Mouse (Mus musculus): ENCODE data around the gene Alx3.

The Alx3 gene

GRCm38 (mm10) chr3:107582130-107582874, 12.5 kb upstream of the Alx3 start:
- in situ Hi-C loops (cut with MboI; ENCODE audit: low pct_unique_long_range_greater_than_20kb in 1 of 2, low sequenced_read_pairs in 2 of 2, unreplicated experiment in 1 of 2) = no loop called here

GRCm38 (mm10) chr3:107582875-107583767, 11.7 kb upstream of the Alx3 start:
- in situ Hi-C loops (cut with MboI; ENCODE audit: low pct_unique_long_range_greater_than_20kb in 1 of 2, low sequenced_read_pairs in 2 of 2, unreplicated experiment in 1 of 2) = no loop called here

- in situ Hi-C loops (cut with MboI; ENCODE audit: low pct_unique_long_range_greater_than_20kb in 1 of 2, low sequenced_read_pairs in 2 of 2, unreplicated experiment in 1 of 2) = no loop called here
These were observed 10.9 kb upstream of the Alx3 start for GRCm38 (mm10) chr3:107583893-107584292.

GRCm38 (mm10) chr3:107586504-107586903, 8.3 kb upstream of the Alx3 start:
- in situ Hi-C loops (cut with MboI; ENCODE audit: low pct_unique_long_range_greater_than_20kb in 1 of 2, low sequenced_read_pairs in 2 of 2, unreplicated experiment in 1 of 2) = no loop called here

GRCm38 (mm10) chr3:107591612-107592011, 3.2 kb upstream of the Alx3 start:
- in situ Hi-C loops (cut with MboI; ENCODE audit: low pct_unique_long_range_greater_than_20kb in 1 of 2, low sequenced_read_pairs in 2 of 2, unreplicated experiment in 1 of 2) = no loop called here

GRCm38 (mm10) chr3:107593632-107594031, 1.2 kb upstream of the Alx3 start:
- in situ Hi-C loops (cut with MboI; ENCODE audit: low pct_unique_long_range_greater_than_20kb in 1 of 2, low sequenced_read_pairs in 2 of 2, unreplicated experiment in 1 of 2) = no loop called here

GRCm38 (mm10) chr3:107595264-107595937, 570 bp downstream of the Alx3 start:
- in situ Hi-C loops (cut with MboI; ENCODE audit: low pct_unique_long_range_greater_than_20kb in 1 of 2, low sequenced_read_pairs in 2 of 2, unreplicated experiment in 1 of 2) = no loop called here

- in situ Hi-C loops (cut with MboI; ENCODE audit: low pct_unique_long_range_greater_than_20kb in 1 of 2, low sequenced_read_pairs in 2 of 2, unreplicated experiment in 1 of 2) = no loop called here
These were observed 1.2 kb downstream of the Alx3 start for GRCm38 (mm10) chr3:107595938-107596461.

- in situ Hi-C loops (cut with MboI; ENCODE audit: low pct_unique_long_range_greater_than_20kb in 1 of 2, low sequenced_read_pairs in 2 of 2, unreplicated experiment in 1 of 2) = no loop called here
These were observed 1.7 kb downstream of the Alx3 start for GRCm38 (mm10) chr3:107596559-107596958.

- in situ Hi-C loops (cut with MboI; ENCODE audit: low pct_unique_long_range_greater_than_20kb in 1 of 2, low sequenced_read_pairs in 2 of 2, unreplicated experiment in 1 of 2) = no loop called here
These were observed 2.3 kb downstream of the Alx3 start for GRCm38 (mm10) chr3:107597134-107597533.

- in situ Hi-C loops (cut with MboI; ENCODE audit: low pct_unique_long_range_greater_than_20kb in 1 of 2, low sequenced_read_pairs in 2 of 2, unreplicated experiment in 1 of 2) = no loop called here
These were observed 3.0 kb downstream of the Alx3 start for GRCm38 (mm10) chr3:107597586-107598389.

- in situ Hi-C loops (cut with MboI; ENCODE audit: low pct_unique_long_range_greater_than_20kb in 1 of 2, low sequenced_read_pairs in 2 of 2, unreplicated experiment in 1 of 2) = no loop called here
These were observed 5.3 kb downstream of the Alx3 start for GRCm38 (mm10) chr3:107600127-107600526.

- in situ Hi-C loops (cut with MboI; ENCODE audit: low pct_unique_long_range_greater_than_20kb in 1 of 2, low sequenced_read_pairs in 2 of 2, unreplicated experiment in 1 of 2) = no loop called here
These were observed 10.5 kb downstream of the Alx3 start for GRCm38 (mm10) chr3:107605304-107605703.

- in situ Hi-C loops (cut with MboI; ENCODE audit: low pct_unique_long_range_greater_than_20kb in 1 of 2, low sequenced_read_pairs in 2 of 2, unreplicated experiment in 1 of 2) = no loop called here
These were observed 12.4 kb downstream of the Alx3 start for GRCm38 (mm10) chr3:107607221-107607620.

- in situ Hi-C loops (cut with MboI; ENCODE audit: low pct_unique_long_range_greater_than_20kb in 1 of 2, low sequenced_read_pairs in 2 of 2, unreplicated experiment in 1 of 2) = no loop called here
These were observed 14.0 kb downstream of the Alx3 start for GRCm38 (mm10) chr3:107608808-107609207.

GRCm38 (mm10) chr3:107609376-107609775, 14.5 kb downstream of the Alx3 start:
- in situ Hi-C loops (cut with MboI; ENCODE audit: low pct_unique_long_range_greater_than_20kb in 1 of 2, low sequenced_read_pairs in 2 of 2, unreplicated experiment in 1 of 2) = no loop called here

- in situ Hi-C loops (cut with MboI; ENCODE audit: low pct_unique_long_range_greater_than_20kb in 1 of 2, low sequenced_read_pairs in 2 of 2, unreplicated experiment in 1 of 2) = no loop called here
These were observed 16.6 kb downstream of the Alx3 start for GRCm38 (mm10) chr3:107611394-107611793.

GRCm38 (mm10) chr3:107612902-107613525, 18.2 kb downstream of the Alx3 start:
- in situ Hi-C loops (cut with MboI; ENCODE audit: low pct_unique_long_range_greater_than_20kb in 1 of 2, low sequenced_read_pairs in 2 of 2, unreplicated experiment in 1 of 2) = no loop called here
